Mouse (Mus musculus) neural tube, embryonic 13.5 days (tissue): ENCODE results near the gene Pdcd6. TPM values are rescaled to one million over a fixed set of nuclear protein-coding genes. Genes with fewer than 3 reads are reported as not detected.

Source experiments
- ATAC-seq: fragments of 200-750 bp; cut with Nextera tagmentation; 2 replicates; pipeline ENCODE4 v1.8.0; 2017; ENCODE audit warnings: low read depth, mild to moderate bottlenecking, moderate TSS enrichment, moderate library complexity
- H3K27ac ChIP-seq: fragments of 300-500 bp; sonication (generic); replicated peaks from 2 replicates; pipeline ENCODE4 v1.5.1; 2015; ENCODE audit warnings: moderate library complexity, mild to moderate bottlenecking, inconsistent platforms
- H3K27me3 ChIP-seq: fragments of 300-500 bp; sonication (generic); 2 replicates; pipeline ENCODE4 v1.6.1; 2015; ENCODE audit warnings: mild to moderate bottlenecking, inconsistent platforms
- H3K36me3 ChIP-seq: fragments of 300-500 bp; sonication (generic); 2 replicates; pipeline ENCODE4 v1.6.1; 2015; ENCODE audit warnings: mild to moderate bottlenecking, inconsistent platforms
- H3K4me1 ChIP-seq: fragments of 300-500 bp; sonication (generic); replicated peaks from 2 replicates; pipeline ENCODE4 v1.6.1; 2015; ENCODE audit warnings: inconsistent platforms
- H3K4me2 ChIP-seq: fragments of 300-500 bp; sonication (generic); 2 replicates; pipeline ENCODE4 v1.6.1; 2015; ENCODE audit warnings: inconsistent platforms, mild to moderate bottlenecking, moderate library complexity
- H3K4me3 ChIP-seq: fragments of 300-500 bp; sonication (generic); 2 replicates; pipeline ENCODE4 v1.5.1; 2015; ENCODE audit warnings: mild to moderate bottlenecking, inconsistent platforms
- H3K9ac ChIP-seq: fragments of 300-500 bp; sonication (generic); 2 replicates; pipeline ENCODE4 v1.6.1; 2015; ENCODE audit warnings: moderate library complexity, mild to moderate bottlenecking, inconsistent platforms
- H3K9me3 ChIP-seq: fragments of 300-500 bp; sonication (generic); 2 replicates; pipeline ENCODE4 v1.6.1; 2016; ENCODE audit warnings: inconsistent platforms
- WGBS: fragments of 180-500 bp; shearing (Covaris S2); methylation state at CpG from one replicate; pipeline ENCODE4 v1.1.7; 2015; 5-methylcytosine and 5-hydroxymethylcytosine counted together
- polyA plus RNA-seq: library from polyadenylated mRNA; unstranded; fragments of >200 nt; fragmentation: Nextera tagmentation; extraction: Ambion mirVana; gene quantifications from 2 replicates; pipeline ENCODE4 v1.2.1, GENCODE M21; 2015

Pdcd6 gene
- 108 and 109 TPM in 2 replicates for polyA plus RNA-seq

DNA sequence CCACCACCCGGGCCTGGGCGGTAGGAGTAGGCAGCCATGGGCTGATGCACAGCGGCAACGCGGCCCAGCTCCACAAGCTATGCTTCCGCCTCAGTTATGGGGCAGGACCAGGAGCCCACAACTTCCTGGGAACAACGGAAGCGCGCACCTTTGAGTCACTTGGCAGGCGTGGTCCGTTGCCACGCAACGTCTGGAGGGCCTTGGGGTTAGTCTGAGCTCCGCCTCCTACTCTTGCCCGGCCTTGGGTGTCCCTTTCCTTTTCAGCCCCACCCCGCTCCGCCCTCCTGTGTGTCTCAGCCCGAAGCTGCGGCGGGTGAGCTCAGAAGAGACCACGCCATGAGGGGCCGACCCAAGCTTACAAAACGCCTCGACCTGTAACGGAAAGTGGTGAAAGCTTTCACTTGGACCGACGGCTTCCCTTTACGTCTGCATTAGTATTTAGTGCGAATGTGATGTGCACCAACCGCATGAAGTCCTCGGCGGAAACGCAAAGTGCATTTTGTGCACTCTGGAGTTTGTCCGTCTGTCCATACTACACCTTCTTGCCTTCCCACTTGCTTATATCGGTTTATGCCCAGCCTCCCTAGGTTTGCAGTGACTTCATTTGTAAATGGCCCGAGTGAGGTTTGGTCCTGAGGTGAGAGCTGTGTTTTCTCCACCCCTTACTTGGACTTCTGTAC, at the start of gene Pdcd6:
TSS of gene Pdcd6 (minus strand) at position 411 of the 680 bp plus-strand sequence.
- WGBS = under 1% methylated on average over 36 of the region's 36 CpGs
- Histone ChIP-seq H3K4me1 (peaks cover 18% of the 10 kb centered on the region), H3K27me3 (no peaks in the 10 kb centered on the region), H3K4me2 (peak within 1 kb of the TSS; percentile 85), H3K36me3 (peaks cover 25% of the 10 kb centered on the region), H3K4me3 (peak within 1 kb of the TSS; percentile 84), H3K27ac (peak within 1 kb of the TSS; percentile 73; the same call in 1 of the 2 replicates), H3K9me3 (no peaks in the 10 kb centered on the region), H3K9ac (peak within 1 kb of the TSS; percentile 89)
- peak; percentile 98 for ATAC-seq

DNA sequence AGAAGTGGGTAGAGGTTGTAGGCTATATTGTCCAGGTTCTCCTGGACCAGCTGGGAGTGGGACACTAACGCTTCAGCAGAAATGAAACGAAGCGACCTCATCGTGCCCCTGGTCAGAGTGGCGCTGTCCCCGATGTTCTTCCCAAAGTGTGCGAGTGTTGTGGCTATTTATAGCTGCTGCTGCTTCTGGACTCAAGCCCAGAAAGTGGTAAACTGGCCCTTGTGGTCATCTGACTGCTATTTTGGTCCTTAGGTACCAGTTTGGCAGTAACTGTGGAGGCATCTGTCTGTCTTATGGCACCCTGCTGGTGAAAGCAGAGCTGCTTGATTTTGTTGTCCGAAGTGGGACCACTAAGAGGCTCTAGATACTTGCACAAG, 46.5 kb upstream of the Pdcd6 start, which contains the start of gene Lrrc14b:
TSS of gene Lrrc14b (minus strand) at position 147 of the 377 bp plus-strand sequence.
- no peak within 1 kb of the TSS for H3K9ac ChIP-seq
- H3K27ac ChIP-seq = no peak within 1 kb of the TSS
- peaks cover 47% of the 10 kb centered on the region for H3K36me3 ChIP-seq
- no peaks in the 10 kb centered on the region for H3K27me3 ChIP-seq
- H3K4me2 ChIP-seq = no peak within 1 kb of the TSS
- ATAC-seq = no peak
- no peak within 1 kb of the TSS for H3K4me3 ChIP-seq
- WGBS = 84% methylated on average over 8 of the region's 8 CpGs
- no peaks in the 10 kb centered on the region for H3K4me1 ChIP-seq
- H3K9me3 ChIP-seq = no peaks in the 10 kb centered on the region

DNA sequence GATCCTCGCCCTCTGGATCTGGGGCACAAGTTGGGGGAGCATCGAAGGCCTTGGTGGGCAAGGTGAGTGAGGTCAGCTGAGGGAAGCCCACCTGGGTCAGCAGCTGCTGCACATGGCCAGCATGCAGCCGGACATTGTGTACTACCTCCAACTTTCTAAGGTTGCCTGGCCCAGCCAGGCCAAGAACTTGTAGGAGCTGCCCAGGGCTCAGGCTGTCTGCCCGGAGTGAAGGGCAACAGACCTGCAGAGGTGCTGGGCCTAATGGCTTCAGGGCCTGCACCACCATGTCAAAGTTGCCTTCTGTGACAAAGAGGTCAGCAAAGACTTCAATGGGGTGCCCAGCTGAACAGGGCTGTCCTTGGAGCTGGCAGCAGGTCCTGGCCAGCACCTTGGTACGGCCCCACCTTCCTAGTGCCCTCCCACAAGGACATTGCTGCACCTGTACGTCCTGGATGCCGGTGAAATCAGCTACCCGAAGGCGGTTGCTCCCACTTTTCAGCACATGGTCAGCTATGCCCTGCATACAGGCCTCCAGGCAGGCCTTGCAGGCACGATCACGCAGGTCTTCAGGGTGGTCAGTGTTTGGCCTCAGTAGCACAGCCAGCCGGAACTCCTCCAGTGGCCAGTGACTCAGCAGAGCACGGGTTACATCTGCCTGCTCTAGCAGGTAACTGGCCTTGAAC, 45.9 kb upstream of the Pdcd6 start:
- H3K4me1 ChIP-seq = no peaks in the 10 kb centered on the region
- no peak for ATAC-seq
- WGBS = 94% methylated on average over 13 of the region's 13 CpGs
- H3K27ac ChIP-seq = no peak overlapping the region
- H3K36me3 ChIP-seq = peaks cover 52% of the 10 kb centered on the region
- H3K27me3 ChIP-seq = no peaks in the 10 kb centered on the region
- H3K4me2 ChIP-seq = no peak overlapping the region
- no peak overlapping the region for H3K4me3 ChIP-seq
- H3K9me3 ChIP-seq = no peaks in the 10 kb centered on the region
- no peak overlapping the region for H3K9ac ChIP-seq

DNA sequence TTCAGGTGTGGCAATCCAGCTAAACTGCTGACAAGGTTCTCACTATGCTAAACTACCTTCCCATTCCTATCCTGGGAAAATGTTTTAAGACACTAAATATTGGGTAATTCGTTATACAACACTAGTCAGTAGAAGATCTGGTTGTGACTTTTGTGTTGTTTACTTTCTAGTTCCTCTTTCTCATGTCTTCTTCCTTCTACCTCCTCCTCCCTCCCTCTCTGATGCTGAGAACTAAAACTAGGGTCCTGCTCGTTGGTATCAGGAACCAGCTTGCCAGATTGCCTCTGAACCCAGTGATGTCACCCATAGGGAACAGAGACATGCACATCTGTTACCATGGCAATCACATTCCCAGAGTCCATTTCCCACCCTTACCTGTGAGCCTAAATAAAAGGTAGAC, 44.8 kb upstream of the Pdcd6 start:
- H3K4me3 ChIP-seq = no peak overlapping the region
- ATAC-seq = no peak
- 75% methylated on average over 2 of the region's 2 CpGs for WGBS
- peaks cover 63% of the 10 kb centered on the region for H3K36me3 ChIP-seq
- no peaks in the 10 kb centered on the region for H3K27me3 ChIP-seq
- no peaks in the 10 kb centered on the region for H3K4me1 ChIP-seq
- H3K9ac ChIP-seq = no peak overlapping the region
- H3K9me3 ChIP-seq = no peaks in the 10 kb centered on the region
- H3K27ac ChIP-seq = no peak overlapping the region
- no peak overlapping the region for H3K4me2 ChIP-seq

DNA sequence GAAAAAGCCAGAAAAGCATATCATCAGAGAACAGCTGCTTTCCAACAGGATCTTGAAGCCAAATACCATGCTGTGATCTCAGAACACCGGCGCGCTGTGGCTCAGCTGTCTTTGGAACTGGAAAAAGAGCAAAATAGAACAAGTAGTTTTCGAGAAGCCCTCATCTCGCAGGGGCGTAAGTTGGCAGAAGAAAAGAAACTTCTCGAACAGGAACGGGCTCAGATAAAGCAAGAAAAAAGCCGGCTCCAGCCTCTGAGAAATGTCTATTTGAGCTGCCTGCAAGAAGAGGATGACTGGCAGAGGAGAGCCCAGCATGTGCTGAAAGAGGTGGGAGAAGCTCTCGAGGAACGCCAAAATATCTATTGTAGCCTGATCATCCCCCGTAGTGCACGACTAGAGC, 39.1 kb upstream of the Pdcd6 start:
- Histone ChIP-seq H3K4me1 (no peaks in the 10 kb centered on the region), H3K4me3 (no peak overlapping the region), H3K9me3 (no peaks in the 10 kb centered on the region), H3K27me3 (no peaks in the 10 kb centered on the region), H3K9ac (no peak overlapping the region), H3K27ac (no peak overlapping the region), H3K36me3 (peaks cover 81% of the 10 kb centered on the region), H3K4me2 (no peak overlapping the region)
- no peak for ATAC-seq
- WGBS = 94% methylated on average over 13 of the region's 13 CpGs

DNA sequence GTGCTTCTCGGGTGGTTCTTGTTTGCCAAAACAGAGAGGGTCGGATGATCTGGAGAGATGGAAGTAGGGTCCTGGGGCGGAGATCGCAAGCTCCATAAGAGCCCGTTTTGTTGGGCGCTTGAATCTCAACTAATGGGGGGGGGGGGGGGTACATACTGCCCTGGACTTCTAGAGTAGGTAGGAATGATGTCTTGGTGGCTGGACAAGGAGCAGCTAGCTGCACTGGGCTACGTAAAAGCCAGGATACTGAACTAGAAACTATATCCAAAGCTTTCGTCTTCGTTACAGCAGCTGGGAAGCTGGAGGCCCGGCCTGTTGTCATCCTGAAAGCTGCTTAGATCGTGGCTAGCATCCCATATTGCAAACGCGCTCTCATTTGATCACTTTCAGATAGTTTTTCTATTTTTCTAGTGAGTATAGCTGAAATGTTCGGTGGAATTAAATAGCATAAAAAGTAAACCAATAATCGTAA, 33.1 kb upstream of the Pdcd6 start:
- peak overlapping the region; percentile 82 for H3K9ac ChIP-seq
- H3K27ac ChIP-seq = peak overlapping the region; percentile 71
- no peaks in the 10 kb centered on the region for H3K27me3 ChIP-seq
- peaks cover 23% of the 10 kb centered on the region for H3K36me3 ChIP-seq
- ATAC-seq = peak; percentile 70
- peak overlapping the region; percentile 54 for H3K4me2 ChIP-seq
- H3K4me3 ChIP-seq = peak overlapping the region; percentile 69
- WGBS = 2% methylated on average over 15 of the region's 15 CpGs
- H3K4me1 ChIP-seq = peaks cover 26% of the 10 kb centered on the region
- no peaks in the 10 kb centered on the region for H3K9me3 ChIP-seq

DNA sequence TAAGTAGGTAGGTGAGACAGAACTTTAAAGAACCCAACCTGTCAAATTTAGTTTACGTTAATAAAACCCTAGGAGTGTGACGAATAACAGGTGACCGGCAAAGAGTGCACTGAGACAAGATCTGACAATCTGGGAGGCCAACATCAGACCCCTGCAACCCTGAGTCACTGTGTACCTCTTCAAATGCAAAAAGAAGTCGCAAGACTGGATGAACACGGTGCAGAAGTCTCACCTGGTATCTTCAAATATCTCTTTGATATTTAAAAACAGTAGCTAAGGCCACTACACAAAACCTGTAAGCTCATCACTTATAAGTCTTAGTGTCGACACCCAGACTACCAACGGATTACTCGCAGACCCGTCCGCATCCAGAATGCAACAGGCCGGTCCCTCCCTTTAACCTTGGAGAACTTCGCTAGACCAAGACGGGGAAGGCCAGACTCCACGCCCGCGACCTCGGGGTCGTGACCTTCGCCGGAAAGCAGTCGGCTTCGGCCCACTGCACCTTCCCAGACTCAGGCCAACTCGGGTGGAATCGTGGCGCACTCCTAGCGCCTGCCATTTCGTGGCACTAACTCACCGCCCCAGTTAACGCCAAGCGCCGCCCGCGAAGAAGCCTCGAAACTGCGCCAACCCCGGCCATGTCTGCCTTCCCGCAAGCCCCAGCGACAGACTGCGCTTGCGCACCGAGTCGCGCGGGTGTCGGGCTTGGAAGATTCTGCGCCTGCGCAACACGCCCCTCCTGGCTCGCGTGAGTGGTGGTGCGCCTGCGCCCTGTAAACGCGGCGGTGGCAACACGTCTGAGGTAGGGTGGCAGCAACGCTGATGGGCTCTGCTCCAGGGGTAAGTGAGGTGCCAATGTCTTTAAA, 32.4 kb upstream of the Pdcd6 start, which contains the start of the genes Sdha and Ccdc127:
TSS of gene Sdha (minus strand) at position 715 of the 869 bp plus-strand sequence.
TSS of gene Ccdc127 (plus strand) at position 744 of the 869 bp plus-strand sequence.
- Histone ChIP-seq H3K4me1 (peaks cover 26% of the 10 kb centered on the region), H3K36me3 (peaks cover 20% of the 10 kb centered on the region), H3K4me3 (peak within 1 kb of the TSS; percentile 69), H3K9me3 (no peaks in the 10 kb centered on the region), H3K9ac (peak within 1 kb of the TSS; percentile 82), H3K27me3 (no peaks in the 10 kb centered on the region), H3K27ac (peak within 1 kb of the TSS; percentile 71), H3K4me2 (peak within 1 kb of the TSS; percentile 83)
- peak; percentile 99 for ATAC-seq
- 2% methylated on average over 57 of the region's 57 CpGs for WGBS

DNA sequence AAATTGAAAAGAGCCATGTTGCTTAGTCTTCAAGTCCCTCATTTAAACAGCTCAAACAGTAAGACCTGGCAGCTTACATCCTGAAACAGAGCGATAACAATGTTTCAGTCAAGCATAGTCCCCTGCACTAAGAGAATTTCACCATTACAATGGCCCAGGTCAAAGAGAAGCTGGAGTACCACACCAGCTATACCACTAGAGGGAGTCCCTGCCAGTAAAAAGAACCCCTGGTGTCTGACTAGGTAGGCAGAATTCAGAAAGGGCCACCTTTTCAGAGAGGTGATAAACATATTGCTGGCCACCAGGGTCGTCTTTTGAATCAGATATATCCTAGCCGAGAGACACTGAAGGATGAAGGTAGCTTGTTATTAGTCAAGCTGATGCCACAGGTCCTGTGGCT, 23.7 kb upstream of the Pdcd6 start:
- no peaks in the 10 kb centered on the region for H3K4me1 ChIP-seq
- no peaks in the 10 kb centered on the region for H3K27me3 ChIP-seq
- H3K4me3 ChIP-seq = no peak overlapping the region
- no peak overlapping the region for H3K27ac ChIP-seq
- no peak overlapping the region for H3K4me2 ChIP-seq
- H3K36me3 ChIP-seq = peaks cover 79% of the 10 kb centered on the region
- no peak overlapping the region for H3K9ac ChIP-seq
- no peak for ATAC-seq
- H3K9me3 ChIP-seq = no peaks in the 10 kb centered on the region
- WGBS = 60% methylated on average over 3 of the region's 3 CpGs

DNA sequence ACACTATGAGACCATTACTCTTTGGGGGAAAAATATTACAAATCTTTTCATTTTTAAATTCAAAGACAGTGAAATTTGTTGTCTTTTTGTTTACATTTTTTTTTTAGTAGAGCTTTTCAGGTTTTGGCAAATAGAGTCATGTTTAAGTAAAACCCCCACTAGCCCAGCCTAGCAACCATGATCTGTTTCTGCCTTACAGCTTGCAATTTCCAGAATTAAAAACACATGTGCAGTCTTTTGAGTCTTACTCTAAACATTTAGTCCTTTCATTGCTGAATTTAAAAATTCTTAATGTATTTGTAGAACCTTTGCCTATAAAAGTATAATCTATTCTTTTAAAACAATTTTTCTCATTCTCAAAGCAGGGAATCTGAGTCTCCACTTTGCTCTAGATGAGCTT, 11.9 kb upstream of the Pdcd6 start:
- no peak for ATAC-seq
- Histone ChIP-seq H3K27ac (no peak overlapping the region), H3K9me3 (no peaks in the 10 kb centered on the region), H3K4me3 (no peak overlapping the region), H3K9ac (no peak overlapping the region), H3K36me3 (peaks cover 83% of the 10 kb centered on the region), H3K4me1 (no peaks in the 10 kb centered on the region), H3K4me2 (no peak overlapping the region), H3K27me3 (no peaks in the 10 kb centered on the region)

DNA sequence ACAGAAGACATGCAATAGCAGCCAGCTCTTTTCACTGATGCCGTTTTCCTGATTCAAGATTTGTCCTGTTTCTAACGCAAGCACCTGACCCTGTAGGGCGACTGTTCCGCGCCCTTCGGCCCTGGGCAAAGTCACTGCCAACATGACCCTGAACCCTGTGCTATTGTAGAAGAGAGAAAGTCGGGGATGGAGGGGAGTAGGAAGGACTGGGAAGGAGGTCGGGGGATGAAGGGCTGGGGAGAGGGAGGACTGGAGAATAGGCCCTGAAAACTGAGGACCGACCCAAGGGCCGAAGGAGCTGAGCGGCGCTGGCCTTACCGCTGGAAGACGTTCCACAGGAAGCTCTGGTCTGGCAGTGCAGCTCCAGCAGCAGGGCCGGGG, 601 bp downstream of the Pdcd6 start:
- Histone ChIP-seq H3K4me1 (peaks cover 18% of the 10 kb centered on the region), H3K4me3 (peak overlapping the region; percentile 84), H3K27ac (peak overlapping the region; percentile 73; the same call in 1 of the 2 replicates), H3K36me3 (peaks cover 19% of the 10 kb centered on the region), H3K9me3 (no peaks in the 10 kb centered on the region), H3K4me2 (peak overlapping the region; percentile 85), H3K27me3 (no peaks in the 10 kb centered on the region), H3K9ac (peak overlapping the region; percentile 89)
- WGBS = 2% methylated on average over 15 of the region's 15 CpGs
- ATAC-seq = peak; percentile 82; the same call in 1 of the 2 replicates

DNA sequence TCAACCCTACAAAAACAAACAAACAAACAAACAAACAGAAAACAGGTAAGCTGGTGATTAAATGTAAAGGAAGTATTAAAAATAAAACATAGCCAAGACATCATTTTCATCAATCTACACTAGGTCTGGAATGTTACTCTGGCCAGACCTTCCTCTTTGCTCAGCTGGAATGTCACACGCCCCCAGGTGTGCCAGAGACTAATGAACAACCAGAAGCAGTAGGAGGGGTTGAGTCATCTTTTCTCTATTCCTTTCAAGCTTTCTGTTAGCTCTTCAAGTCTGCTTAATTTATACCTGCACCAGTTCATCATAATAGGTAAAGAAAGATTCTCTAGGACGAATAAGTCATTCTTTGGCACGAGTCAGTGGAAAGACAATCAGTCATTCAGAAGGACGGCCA, 994 bp downstream of the Pdcd6 start:
- peaks cover 16% of the 10 kb centered on the region for H3K36me3 ChIP-seq
- no peak overlapping the region for H3K27ac ChIP-seq

More for the DNA sequence above, 994 bp downstream of the Pdcd6 start:
- no peaks in the 10 kb centered on the region for H3K27me3 ChIP-seq
- H3K9me3 ChIP-seq = no peaks in the 10 kb centered on the region
- 27% methylated on average over 4 of the region's 4 CpGs for WGBS
- H3K4me3 ChIP-seq = peak overlapping the region; percentile 84
- H3K4me1 ChIP-seq = peaks cover 18% of the 10 kb centered on the region
- H3K4me2 ChIP-seq = peak overlapping the region; percentile 85
- no peak for ATAC-seq
- peak overlapping the region; percentile 89 for H3K9ac ChIP-seq
